Mouse (Mus musculus): Measurements from ENCODE around the gene Htra3.

Htra3 gene

DNA sequence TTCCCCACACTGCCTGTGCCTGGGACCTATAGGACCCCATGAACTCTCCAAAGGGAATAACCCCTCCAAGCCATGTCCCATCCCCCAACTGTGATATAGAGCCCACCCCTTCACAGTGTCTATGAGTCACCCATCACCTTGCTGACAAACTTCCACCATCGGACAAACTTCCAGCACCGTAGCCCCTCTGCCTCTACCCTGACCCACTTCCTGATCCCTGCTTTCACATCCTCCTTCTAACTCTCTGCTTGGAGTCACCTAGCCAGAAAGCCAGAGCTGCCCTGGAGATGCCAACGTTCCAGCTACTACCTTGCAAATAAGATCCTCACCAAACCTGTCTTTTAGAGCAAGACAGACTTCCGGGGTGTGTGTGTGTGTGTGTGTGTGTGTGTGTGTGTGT is 14.1 kb upstream of the Htra3 start:
- DNase-seq, result no peak

DNA sequence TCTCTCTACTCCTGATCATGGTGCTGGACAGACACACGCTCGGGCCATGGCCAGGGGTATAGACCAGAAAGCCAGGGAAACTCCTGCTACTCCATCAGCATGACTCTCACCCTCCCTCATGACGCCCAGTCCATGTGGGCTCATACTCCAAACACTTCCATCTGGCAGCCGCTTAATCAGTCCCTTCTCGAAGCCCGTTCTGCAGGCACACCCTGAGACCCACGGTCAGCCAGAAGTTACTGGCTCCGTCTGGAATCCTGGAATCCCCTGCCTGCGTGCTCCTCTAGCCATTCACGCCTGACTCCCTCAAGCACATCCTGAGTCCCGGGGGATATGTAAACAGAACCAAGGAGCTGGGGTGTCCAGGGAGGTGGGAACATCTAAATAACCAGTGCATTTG is 11.7 kb upstream of the Htra3 start:
- DNase-seq, result no peak

DNA sequence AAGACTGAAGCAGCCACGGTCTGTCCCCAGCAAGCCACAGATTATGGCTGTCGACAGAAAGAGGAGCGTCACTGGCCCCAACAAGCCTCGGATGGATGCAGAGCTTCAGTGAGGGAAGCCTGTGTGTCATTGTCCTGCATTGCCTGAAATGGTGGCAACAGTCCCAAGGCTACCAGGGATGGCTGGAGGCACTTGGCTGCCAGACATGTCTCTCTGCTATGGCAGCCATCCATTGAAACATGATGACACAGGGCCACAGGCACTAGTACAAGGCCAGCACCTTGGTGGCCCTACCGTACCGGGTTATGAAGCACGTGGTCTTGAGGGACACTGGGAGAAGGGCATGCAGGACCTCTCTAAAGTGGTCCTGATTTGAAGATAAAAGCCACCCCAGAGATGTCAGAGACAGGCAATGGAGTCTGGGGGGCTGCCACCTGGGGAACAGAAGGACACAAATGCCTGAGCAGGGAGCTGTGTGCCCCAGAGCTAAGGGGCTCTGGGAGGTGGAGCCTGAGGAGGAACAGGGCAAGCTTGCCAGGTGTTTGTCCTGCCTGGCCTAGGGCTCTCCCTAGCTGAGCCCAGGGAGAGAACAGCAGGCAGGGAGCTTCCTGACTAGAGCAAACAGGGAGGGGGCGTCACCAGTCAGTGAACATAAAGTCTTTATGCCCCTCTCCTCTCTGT is 11.0 kb upstream of the Htra3 start:
- DNase-seq, result no peak

DNA sequence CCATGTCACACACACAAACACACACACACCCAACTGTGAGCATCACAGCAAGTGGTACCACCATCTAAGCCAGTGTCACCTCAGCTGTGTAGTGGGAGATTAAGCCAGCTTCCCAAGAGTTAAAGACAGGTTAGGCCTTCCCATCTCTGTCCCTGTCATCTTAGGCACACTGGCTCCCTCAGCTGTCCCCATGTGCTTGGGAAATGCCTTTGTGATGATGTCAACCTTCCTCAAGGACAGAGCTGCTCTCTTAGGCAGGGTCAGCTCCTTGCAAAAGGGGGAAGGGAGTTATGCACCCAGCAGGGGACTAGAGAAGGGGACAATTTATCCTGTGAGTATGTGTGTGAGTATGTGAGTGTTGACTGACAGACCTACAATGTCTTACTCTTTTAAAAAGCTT is 9.8 kb upstream of the Htra3 start:
- no peak for DNase-seq

DNA sequence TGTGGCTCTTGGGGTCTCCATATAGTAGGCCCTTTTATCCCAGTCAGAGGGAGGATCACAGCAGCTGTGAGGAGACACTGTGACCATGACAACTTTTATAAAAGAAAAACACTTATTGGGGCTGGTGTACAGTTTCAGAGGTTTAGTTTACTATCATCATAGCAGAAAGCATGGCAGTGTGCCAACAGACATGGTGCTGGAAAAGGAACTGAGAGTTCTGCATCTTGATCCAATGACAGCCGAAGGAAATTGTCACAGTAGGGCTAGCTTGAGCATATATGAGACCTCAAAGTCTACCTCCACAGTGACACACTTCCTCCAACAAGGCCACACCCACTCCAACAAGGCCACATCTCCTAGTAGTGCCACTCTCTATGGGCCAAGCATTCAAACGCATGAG is 9.3 kb upstream of the Htra3 start:
- DNase-seq, result no peak

DNA sequence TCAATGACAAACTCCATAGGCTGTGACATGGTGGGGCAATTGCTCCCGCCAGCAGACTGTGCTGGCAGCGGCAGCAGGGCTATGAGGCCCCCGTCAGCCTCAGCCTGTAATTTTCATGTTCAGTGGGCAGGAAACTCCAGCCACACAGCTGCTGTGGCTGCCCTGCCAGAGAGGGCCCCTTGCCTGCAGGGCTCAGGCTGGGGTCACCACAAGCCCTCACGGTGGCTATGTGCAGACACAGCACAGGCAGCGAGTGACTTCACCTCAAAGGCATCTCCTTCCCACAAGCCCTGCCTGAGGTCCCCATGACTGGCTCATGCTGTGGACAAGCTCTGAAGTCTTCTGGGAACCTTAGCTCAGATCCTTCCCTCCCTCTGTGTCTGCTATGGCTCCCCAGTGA is 7.5 kb upstream of the Htra3 start:
- no peak for DNase-seq

DNA sequence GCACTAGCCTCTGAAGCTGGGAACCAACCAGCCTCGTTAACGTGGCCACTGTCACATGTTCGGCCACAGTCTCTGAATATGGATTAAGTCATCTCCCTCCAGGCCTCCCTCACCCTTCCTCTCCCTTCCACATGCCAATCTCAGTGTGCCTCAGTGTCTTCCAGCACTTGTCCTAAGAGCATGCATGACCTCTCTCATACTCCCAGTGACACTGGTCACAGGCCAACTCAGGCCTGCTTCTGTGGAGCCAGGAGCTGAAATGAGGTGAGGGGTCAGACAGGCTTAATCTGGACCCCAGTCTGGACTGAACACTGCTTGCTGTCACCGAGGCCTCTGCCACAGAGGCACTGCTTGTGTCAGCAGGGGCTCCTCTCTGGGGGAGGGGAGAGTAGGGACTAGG is 6.8 kb upstream of the Htra3 start:
- no peak for DNase-seq

- no peak for DNase-seq
Measured at GRCm38 (mm10) chr5:35685079-35685478, 5.5 kb upstream of the Htra3 start.

DNA sequence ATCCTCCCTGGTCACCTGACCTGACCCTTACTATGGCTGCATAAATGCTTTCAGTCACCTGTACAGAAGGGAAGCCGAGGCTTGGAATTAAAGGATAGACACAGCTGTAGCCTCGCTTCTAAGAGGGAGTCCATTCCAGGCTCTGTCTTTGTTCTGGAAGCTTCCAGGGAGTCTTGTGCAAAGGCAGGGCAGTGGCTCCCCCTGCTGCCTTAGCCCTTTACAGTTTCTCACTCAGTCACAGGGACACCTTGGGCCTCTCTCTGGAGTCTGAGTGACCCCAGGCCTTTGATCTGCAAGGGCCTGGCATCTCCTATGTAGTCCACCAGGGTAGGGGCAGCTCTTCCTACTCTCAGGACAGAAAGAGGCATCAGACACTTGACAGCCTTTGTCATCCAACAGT is 1.4 kb upstream of the Htra3 start:
- no peak for DNase-seq

GRCm38 (mm10) chr5:35676964-35677363 is 2.6 kb downstream of the Htra3 start:
- no peak for DNase-seq

DNA sequence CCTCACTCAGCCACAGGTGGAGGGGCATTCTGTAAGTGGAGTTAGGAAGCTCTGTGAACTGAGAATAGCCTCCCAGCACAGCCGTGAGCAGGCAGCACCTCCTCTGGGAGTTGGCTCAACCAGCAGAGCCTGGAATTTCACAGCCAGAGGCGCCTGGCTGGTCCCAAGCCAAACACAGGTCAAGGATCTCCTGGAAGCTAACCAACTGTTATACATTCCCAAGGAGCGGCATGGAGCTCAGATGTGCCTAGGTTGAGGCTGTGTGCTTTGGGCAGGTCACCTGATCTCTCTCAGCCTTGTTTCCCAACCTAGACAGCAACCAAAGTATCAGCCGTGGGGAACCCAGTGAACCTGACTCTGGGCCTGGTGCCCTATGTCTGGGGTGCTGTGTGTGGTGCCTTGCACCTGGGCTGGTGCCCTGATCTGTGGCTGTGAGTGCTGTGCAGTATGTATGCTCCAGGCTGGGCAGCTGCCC is 5.5 kb downstream of the Htra3 start:
- DNase-seq, result no peak

DNA sequence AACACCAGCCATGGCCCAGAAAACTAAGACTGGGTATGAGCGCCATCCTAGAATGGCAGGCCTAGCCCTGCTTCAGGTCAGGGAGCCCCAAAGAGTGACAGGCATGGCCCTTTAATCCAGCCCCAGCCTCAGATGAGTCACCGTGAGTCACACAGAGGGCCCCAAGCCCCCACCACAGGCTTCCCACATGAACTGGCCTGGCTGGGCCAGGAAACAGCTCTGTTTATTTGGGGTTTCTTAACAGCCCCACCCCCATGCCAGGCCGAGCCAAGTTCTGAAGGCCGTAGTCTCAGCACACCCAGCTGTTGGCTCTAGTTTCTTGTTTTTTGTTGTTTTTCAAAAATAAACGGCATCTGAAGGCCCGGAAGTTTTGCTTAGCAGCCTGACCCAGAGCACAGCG is 6.5 kb downstream of the Htra3 start:
- no peak for DNase-seq

DNA sequence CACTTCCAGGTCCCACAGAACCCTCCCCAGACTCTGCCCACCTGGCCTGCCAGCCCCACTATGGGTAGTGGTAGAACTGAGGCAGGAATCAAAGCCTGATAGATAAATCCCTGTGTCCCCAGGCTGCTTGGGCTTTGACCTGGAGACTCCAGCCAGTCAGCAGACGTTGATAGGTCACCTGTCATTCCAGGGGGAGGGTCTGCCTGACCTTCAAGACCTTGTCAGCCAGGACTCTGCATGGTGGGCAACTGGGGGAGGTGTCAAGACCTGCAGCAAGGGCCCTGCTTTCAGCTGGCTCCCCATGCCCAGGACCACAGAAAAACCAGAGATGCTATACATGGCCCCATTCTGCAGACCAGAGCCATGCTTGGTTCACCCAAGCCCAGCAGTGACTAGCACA is 7.0 kb downstream of the Htra3 start:
- DNase-seq, result no peak

- no peak for DNase-seq
Measured at GRCm38 (mm10) chr5:35671474-35671891, 8.1 kb downstream of the Htra3 start.

- DNase-seq, result no peak
Measured at GRCm38 (mm10) chr5:35670412-35670801, 9.2 kb downstream of the Htra3 start.

- DNase-seq, result no peak
Measured at GRCm38 (mm10) chr5:35669747-35670411, 9.7 kb downstream of the Htra3 start.

- DNase-seq, result no peak
Measured at GRCm38 (mm10) chr5:35666152-35666551, 13.4 kb downstream of the Htra3 start.

DNA sequence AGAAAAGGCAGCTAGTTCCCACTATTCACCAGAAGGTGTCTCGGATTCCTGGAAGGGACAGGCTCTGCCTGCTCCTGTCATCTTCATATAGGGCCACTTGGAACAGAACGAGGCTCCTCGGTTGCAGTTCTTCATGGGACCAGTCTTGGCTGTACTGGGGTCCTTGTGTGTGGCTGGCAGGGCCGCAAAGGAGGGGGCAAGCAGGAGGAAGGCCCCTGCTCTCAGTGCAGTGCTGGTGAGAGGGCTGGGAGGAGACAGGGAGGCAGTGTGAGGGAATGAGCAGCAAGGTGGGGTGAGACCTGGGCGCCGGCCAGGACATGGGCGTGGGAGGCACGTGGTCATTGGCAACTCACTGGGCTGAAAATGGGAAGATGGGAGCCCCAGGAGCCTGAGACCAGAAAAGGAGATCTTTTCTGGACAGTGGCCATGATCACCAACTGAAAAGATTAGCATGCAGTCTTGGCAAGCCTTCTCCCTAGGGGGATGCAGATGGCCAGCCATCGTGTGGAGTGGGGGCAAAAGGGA is 17.5 kb downstream of the Htra3 start:
- no peak for DNase-seq

GRCm38 (mm10) chr5:35661210-35661609 is 18.4 kb downstream of the Htra3 start:
- DNase-seq, result no peak

DNA sequence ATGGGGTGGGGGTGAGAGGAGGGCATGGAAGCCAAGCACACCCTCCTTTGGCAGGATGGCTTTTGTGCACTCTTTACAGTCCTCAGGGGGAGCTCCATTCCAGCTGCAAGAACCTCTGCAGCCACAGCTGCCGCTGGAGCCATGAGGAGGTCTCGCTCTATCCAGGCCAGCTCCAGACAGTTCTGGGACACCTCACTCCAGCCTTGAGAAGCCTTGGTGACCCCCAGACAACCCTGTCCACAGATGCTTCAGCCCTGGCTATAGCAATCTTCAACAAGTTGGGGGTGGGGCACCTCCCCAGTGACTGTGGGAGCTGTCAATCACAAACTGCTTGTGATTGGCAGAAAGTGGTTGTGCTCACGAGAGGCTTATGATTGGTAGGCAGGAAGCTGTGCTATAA is 20.1 kb downstream of the Htra3 start:
- DNase-seq, result no peak

DNA sequence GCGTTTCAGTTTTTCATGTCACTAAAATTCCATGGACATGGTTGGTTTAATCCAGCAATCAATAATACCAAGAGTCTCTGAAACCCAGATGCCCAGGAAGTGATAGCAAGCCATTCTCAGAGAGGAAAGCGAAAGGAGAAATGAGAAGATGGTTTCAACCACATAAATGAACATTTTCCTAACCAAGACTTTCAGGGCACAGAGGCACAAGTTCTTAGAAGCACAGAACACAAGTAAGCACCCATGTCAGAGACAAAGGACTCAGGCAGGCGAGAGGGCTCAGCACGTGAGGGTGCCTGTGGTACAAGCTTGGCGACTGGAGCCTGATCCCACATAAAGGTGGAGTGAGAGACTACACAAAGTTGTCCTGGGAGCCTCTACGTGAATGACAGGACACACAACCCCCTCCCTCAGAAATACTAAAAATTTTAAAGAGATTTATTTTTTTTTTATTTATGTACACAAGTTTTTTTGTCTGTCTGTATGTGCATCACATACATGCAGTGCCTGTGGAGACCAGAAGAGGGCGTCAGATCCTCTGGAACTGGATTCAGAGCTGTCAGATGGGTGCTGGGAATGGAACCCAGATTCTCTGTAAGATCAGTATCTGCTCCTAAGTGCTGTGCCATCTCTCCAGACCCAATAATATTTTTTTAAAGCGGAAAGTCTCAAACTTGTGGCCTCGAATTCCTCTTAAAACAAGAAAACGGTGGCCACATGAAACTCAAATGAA is 23.7 kb downstream of the Htra3 start:
- DNase-seq, result no peak

- no peak for DNase-seq
Measured at GRCm38 (mm10) chr5:35653743-35654395, 25.7 kb downstream of the Htra3 start.

- DNase-seq, result no peak
Measured at GRCm38 (mm10) chr5:35652872-35653271, 26.7 kb downstream of the Htra3 start.

Measured in thymus, postnatal 4 days (tissue).